In genomic region chr13:76609425-76609824, GRCm38 (mm10) we compare ENCODE assay signal across 12 mouse cellular contexts.
"Had no signal": no experiment of that assay in that cellular context is flagged by ENCODE, and none has a peak within 500 bp of the region (broad histone marks: within the 10 kb centered on the region; RNA-seq: fewer than 3 reads in every experiment).

No protein-coding gene starts in this region.

- DNase-seq: kidney, adult 18-20 months; kidney, postnatal 36 days; layer of hippocampus, postnatal 36 days; liver, postnatal 0 days; lung, embryonic 14.5 days; retina, postnatal 1 day; thymus, adult 2 months; thymus, postnatal 14 days; thymus, postnatal 4 days had no signal

- ATAC-seq: liver, postnatal 0 days; lung, postnatal 0 days; midbrain, embryonic 13.5 days; midbrain, embryonic 16.5 days had no signal
